Mouse (Mus musculus): ENCODE results near the gene Oprm1.

Oprm1 gene

DNA sequence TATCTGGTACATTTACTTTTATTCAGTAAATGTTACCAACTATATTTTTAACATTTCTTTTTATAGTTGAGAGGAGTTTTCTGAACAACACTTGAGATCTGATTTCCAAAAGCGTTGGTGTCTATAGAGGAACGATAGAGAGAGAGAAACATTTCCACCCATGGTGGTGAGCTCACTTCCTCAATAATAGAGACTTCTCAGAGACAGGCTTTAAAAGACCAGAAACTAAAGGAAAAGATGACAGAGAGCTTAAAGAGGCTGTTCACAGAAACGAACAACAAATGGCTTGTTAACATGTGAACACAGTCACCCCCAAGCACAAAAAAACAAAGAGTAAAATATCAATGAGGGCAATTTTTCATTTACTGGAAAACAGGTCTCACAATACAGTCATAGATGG is 291.6 kb downstream of the Oprm1 start:
- no peak for DNase-seq

DNA sequence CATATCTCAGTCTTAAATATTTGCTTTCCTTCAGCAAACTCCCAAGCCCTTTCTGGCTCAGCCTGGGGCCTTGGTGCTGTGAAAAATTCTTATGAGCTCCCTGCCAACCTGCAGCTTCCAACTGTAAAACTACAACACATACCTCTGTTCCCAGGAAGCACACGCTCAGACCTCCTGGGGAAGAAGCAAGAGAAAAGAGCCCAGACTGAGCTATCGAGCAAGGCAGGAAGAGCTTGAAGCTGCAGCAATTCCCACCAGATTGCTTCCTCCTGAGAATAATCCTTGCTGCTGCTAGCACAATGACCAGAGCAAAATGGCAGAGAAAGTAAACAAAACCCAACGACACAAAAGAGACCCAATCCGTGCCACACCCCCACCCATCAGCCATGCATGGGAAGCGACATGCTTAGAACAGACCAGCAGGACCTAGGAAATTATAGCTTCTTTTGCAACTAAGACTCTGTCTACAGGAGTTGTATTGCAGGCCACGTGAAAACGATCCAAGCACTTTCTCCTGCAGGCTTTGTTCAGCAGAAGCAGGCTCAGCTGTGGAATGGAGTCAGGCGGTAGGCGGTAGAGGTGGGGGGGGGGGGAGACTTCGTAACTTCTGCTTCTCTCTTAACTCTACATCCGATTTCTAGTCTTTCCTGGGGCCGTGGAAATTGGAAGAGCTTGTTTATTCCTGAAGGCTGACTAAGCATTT is 294.2 kb downstream of the Oprm1 start, which contains the start of gene Ipcef1:
Ipcef1 (minus strand) TSS at position 164 of the 703 bp plus-strand sequence.
- DNase-seq: no peak

DNA sequence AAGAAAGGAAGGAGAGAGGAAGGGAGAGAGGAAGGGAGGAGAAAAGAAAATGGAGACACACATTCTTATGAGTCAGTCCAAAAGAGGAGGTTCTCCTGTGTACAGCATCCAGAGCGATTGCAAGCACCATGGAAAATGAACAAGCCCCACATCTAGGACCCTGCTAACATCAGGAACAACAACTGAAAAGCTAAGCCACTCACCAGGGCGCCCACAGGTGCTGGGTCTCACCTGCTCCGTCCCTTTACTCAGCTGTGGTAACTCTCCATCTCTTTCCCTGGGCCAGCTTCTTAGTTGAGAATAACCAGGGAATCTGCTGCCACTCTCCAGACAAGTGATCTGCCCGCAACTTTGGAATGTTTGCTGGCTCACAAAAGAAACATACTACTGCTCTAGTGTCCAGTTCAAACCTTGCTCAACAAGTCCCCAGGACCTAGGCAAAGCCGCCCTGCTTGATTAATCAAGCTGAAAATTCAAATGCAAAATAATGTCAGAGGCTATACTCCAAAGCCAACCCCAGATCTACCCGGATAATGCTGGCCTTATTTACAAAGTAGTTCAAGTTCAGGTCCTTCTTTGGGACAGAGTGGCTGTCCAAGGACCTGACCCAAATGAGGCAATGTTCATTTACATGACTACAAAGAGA is 296.4 kb downstream of the Oprm1 start:
- no peak for DNase-seq

DNA sequence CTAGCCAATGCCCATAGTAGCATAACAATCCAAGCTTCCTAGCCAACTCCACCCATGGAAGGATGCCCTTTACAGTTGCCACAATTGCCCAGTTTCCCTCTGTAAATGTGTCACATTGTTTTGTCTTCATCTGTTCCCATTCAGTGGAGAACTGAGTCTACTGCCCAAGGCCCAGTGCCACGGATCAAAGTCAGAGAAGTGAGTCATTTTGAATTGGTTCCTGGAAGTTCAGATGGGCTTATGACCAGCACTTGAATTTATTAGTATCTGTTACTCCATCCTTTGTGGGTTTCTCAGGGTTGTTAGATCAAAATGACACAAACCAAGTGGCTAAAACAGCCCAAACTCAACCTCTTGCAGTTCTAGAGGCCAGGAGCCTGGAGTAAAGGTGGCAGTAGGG is 299.2 kb downstream of the Oprm1 start:
- DNase-seq: no peak

DNA sequence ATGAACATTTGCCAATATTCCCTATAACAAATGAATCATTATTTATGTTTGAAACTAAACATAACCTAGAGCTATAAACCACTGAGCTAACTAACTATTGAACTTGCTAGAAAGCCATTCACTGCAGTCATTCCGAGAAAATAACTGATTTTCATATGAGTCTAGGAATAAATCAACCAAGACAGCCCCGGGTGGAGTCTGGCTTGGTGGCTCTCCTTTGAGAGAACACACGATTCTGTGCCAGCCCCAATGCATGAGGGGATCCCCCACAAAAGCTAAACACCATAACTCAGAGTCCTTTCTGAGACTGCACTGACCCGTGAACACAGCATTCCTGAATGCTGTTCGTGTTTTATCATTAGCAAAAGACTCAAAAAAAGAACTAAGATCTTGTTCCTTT is 302.0 kb downstream of the Oprm1 start:
- no peak for DNase-seq

DNA sequence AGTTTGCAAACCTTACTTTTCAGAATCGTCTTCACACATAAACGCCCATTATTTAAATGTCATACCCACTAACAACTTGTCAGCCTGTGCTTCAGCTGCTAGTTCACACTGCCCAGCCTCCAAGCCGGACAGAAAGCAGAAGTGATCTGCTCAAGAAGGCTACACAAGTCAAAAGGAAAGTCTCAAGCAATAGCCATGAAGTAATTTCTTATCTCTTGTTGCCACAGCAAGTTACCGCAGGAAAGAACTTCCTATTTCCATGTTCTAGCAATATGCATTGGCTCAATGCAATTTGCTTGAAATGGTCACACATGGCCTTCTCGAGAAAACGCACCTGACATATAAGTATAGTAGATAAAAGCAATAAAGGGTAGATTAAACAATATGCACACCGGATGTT is 304.7 kb downstream of the Oprm1 start:
- peak; percentile 50 for DNase-seq

DNA sequence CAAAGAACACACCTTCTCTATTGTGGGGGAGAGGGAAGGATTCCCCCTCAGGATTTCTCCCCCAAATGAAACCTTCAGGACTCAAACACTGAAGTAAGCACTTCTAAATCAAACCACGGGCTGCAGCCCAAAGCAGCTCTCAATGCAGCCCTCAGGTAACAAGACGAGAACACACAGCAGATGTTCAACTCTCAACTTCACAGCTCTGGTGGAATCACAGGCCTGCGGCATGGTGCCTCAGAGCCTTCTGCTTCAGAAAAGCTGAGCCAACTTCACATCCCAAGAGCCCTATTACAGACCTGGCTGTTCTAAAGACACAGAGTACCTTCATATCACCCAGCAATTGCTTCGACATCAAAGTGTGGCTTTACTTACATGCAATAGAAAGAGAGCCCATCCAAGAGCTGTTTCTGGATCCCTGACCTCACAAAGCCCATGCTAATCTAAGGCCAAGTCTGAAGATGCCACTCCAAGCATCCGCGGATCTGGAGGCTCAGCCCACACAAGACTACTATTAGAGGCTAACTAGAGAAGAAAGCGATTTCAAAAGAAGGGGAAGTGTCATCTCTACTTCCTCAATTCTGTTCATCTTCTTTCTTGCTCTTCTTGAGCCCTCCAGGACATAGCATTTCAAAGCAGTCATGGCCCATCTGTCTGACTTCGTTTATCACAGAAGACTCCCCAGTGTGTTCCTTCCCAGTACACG is 305.6 kb downstream of the Oprm1 start:
- peak; percentile 37 for DNase-seq

DNA sequence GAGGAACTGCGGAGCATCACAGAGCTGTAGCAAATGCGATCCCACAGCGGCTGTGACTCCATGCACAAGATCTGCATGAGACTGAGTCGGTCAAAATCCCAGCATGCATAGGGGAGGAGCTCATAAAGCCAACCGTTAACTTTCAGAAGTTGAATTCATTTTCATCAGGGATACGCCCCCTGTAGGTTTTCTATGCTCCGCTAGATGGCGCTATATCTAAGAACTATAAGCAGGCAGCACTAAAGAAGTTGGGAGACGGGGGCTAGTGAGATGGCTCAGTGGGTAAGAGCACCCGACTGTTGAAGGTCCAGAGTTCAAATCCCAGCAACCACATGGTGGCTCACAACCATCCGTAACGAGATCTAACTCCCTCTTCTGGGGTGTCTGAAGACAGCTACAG is 310.3 kb downstream of the Oprm1 start:
- DNase-seq: peak; percentile 71

DNA sequence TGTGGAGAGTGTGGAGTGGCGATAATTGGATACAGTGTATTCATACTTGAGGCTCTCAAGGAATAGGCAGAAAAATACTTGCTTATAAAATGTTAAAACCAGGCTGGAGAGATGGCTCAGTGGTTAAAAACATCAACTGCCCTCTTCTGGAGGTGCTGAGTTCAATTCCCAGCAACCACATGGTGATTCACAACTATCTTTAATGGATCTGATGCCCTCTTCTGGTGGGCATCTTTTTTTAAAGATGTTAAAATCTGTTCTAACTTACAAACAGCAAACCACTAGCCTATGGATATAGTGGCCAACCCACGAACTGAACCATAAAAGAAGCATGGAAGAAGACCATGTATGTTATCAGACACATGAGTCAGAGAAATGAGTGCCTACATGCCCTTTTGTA is 310.8 kb downstream of the Oprm1 start:
- no peak for DNase-seq

DNA sequence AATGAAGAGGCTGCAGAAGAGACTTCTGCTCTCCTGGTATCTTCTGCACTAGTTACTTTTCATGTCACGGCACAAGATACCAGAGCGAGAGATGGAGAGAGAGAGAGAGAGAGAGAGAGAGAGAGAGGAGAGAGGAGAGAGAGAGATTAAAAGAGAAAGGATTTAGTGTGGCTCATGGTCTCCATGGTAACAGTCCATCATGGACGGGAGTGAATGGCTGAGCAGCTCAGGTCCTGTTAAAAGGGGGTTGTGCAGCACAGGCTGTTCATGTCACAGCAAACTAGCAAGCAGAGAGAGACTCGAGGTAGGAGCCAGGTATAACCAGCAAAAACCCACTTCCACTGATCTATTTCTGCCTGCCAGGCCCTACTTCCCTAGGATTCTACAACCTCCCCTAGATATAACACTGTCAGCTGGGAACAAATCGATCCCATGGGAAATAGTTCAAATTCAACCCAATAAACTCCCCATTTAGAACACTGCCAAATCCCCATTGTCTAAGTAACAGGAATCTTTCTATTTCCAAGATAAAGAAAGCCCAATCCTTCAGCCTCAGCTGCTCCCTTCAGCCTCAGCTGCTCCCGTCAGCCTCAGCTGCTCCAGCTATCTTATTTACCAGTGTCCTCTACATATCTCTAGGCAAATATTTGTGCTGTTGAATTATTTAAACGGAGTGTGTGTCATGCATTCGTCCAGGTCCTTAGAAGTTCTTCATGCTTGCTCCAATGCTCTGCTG is 312.0 kb downstream of the Oprm1 start:
- DNase-seq: no peak

DNA sequence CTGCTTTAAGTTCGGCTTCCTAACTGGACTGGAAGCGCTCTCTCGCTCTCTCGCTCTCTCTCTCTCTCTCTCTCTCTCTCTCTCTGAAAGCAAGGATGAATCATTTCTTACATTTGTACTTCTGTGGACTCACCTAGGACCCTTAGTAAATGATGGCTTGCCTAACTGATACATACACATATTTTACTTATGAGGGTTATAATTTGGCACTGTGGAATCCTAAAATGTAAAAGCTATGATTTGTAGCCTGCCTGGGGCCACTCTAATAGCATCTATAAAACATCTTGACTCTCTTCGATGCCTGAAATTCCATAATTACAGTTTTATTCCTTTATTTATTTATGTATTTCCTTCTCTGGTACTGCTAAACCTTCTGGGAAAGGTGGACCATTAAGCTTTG is 312.6 kb downstream of the Oprm1 start:
- no peak for DNase-seq

DNA sequence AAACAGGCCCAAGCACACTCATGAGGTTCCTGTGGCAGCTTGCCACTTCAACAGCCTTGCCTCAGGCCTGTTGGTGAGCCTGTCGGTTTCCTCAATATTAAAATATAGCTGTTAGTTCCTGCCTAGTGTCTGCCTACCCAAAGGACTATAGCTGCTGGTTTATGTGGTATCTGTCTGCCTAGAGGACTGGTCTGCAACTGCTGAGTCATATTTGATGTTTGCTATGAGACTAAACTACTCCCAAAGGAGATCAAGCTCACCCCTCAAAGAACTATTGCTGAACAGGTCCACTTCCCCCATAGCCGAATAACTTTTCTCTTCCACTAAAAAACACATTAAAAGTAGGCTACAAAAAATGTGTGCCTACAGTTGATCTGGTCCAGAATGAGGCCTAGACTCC is 315.9 kb downstream of the Oprm1 start:
- no peak for DNase-seq

DNA sequence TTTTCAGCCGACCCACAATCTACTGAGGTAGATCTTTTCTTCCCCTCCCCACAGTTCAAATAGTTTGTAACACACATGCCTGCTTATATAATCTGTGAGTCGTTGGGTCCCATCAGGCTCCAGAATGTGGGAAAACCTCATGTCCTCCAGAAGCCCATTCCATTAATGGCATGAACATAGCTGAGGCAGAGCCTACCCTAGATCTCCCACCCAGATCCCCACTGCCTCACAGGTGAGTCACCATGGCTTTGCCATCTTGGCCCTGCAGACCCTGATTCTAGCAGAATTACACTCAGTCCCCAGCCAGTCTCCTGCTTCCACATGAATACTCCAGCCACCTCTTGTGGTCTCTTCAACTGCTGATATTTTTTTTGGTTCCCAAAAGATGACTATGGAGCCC is 317.4 kb downstream of the Oprm1 start:
- no peak for DNase-seq

DNA sequence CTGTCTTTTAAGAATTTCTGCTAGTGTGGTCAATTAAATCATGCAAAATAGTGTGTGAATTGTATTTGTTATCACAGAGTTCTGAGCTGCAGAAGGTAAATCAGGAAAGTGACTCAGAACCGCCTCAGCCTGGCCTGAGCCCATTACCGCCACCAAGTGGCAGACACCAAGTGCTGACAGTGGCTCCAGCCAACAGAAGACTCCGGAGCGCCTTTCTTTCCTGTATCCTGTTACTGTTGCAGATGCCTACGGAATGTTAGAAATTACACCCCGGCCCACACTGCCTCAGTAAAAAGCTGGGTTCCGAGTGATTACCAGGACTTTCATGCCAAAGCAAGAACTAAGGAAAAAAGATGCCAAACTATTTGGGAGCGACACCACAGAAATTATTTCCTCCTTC is 317.9 kb downstream of the Oprm1 start:
- peak; percentile 85 for DNase-seq

DNA sequence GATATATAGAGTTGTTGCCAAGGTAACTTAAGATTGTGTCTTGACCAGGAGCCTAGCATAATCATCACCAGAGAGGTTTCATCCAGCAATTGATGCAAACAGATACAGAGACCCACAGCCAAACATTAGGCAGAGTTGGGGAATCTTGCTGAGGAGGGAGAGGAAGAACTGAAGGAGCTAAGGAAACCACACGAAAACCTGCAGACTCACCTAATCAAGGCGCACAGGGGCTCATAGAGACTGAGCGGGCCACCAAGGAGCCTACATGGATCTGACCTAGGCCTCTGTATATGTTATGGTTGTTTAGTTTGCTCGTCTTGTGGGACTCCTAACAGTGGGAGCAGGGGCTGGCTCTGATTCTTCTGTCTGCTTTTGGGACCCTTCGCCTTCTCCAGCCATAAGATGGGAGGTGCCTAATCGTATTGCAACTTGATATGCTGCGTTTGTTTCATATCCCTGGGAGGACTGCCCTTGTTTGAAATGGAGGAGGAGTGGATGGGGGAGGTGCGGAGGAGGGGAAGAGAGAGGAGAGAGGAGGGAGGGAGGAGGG is 318.4 kb downstream of the Oprm1 start:
- no peak for DNase-seq

DNA sequence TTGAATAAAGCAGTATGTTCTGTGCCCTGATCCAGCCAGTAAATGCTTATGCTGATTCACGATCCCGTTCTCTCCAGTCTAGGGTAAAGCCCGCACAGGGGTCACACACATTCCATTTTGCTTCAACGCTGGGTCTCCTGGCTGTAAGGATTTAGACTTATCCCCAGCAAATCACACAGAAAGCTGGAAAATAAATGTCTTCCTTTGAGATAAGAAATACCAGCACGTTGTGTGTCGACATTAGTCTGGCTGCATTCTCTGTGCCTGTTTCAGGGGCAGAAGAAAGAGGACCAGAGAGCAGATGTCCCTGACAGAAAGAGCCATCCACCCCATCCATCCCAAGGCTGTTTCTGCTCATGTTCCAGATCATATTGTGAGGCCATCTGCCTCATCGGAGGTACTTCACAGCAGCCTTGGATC is 319.1 kb downstream of the Oprm1 start:
- DNase-seq: no peak

DNA sequence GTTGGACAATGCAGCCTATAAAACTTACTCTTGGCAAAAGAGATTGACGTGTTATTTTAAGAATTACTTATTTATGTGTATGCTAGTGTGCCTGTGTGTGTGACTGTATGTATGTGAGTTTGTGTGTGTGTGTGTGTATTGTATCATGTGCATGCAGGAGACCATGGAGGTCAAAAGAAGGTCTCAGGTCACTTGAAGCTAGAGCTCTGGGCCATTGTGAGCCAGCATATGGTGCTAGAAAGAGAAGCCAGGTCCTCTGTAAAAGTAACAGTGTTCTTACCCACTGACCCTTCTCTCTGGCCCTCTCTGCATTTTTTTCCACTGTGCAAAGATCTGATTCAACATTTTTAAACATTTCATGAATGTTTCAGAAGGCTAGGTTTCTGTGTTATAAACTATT is 319.7 kb downstream of the Oprm1 start:
- DNase-seq: no peak

Measured in lung, postnatal 36 days (tissue).